Mouse (Mus musculus) limb, embryonic 15.5 days (tissue): ENCODE measurements at regions not wholly inside any gene's neighbourhood (a gene's known extent, or its start where the extent isn't known, plus 50 kb on each side); places are given as distances from the start of the nearest gene placed in this dataset.

ENCODE experiments used
- ATAC-seq: fragments of 200-750 bp; cut with Nextera tagmentation; 2 replicates; pipeline ENCODE4 v1.8.0; 2017; ENCODE audit warnings: low read depth, moderate TSS enrichment; ENCODE audit not compliant: insufficient number of reproducible peaks, low FRiP score, low TSS enrichment
- H3K27ac ChIP-seq: fragments of 300-500 bp; sonication (generic); 2 replicates; pipeline ENCODE4 v1.5.1; 2015; ENCODE audit warnings: moderate library complexity, mild to moderate bottlenecking, inconsistent platforms
- H3K27me3 ChIP-seq: fragments of 300-500 bp; sonication (generic); 2 replicates; pipeline ENCODE4 v1.6.1; 2015; ENCODE audit warnings: inconsistent platforms
- H3K36me3 ChIP-seq: fragments of 300-500 bp; sonication (generic); 2 replicates; pipeline ENCODE4 v1.6.1; 2015; ENCODE audit warnings: inconsistent platforms
- H3K4me1 ChIP-seq: fragments of 300-500 bp; sonication (generic); 2 replicates; pipeline ENCODE4 v1.6.1; 2015; ENCODE audit warnings: inconsistent platforms
- H3K4me2 ChIP-seq: fragments of 300-500 bp; sonication (generic); 2 replicates; pipeline ENCODE4 v1.6.1; 2015; ENCODE audit warnings: mild to moderate bottlenecking, inconsistent platforms
- H3K4me3 ChIP-seq: fragments of 300-500 bp; sonication (generic); 2 replicates; pipeline ENCODE4 v1.5.1; 2015; ENCODE audit warnings: mild to moderate bottlenecking, inconsistent platforms
- H3K9ac ChIP-seq: fragments of 300-500 bp; sonication (generic); 2 replicates; pipeline ENCODE4 v1.6.1; 2015; ENCODE audit warnings: inconsistent platforms
- H3K9me3 ChIP-seq: fragments of 300-500 bp; sonication (generic); 2 replicates; pipeline ENCODE4 v1.6.1; 2016; ENCODE audit warnings: inconsistent platforms
- WGBS: fragments of 180-500 bp; shearing (Covaris S2); methylation state at CpG from one replicate; pipeline ENCODE4 v1.1.7; 2015; 5-methylcytosine and 5-hydroxymethylcytosine counted together

DNA sequence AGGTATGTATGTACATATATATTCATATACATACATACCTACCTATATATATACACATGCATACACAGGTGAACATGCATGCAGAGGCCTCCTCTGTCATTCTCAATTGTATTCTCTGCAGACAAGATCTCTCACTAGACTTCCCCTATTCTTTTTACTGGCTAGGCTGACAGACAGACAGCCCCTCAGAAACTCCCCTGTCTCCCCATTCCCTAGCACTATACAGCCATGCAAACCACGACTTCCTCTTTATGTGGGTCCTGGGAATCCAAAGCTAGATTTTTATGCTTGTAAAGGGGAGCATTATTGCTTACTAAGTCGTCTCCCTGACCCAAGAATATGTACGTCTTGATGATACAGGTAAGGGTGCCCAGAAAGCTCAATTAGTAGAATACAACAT is 86.9 kb downstream of the Fam124b start:
- Histone ChIP-seq H3K4me2 (no peak overlapping the region), H3K9me3 (no peaks in the 10 kb centered on the region), H3K4me3 (no peak overlapping the region), H3K9ac (no peak overlapping the region), H3K4me1 (no peaks in the 10 kb centered on the region), H3K36me3 (no peaks in the 10 kb centered on the region), H3K27ac (no peak overlapping the region), H3K27me3 (no peaks in the 10 kb centered on the region)
- no peak for ATAC-seq
- 42% methylated on average over 3 of the region's 3 CpGs for WGBS

DNA sequence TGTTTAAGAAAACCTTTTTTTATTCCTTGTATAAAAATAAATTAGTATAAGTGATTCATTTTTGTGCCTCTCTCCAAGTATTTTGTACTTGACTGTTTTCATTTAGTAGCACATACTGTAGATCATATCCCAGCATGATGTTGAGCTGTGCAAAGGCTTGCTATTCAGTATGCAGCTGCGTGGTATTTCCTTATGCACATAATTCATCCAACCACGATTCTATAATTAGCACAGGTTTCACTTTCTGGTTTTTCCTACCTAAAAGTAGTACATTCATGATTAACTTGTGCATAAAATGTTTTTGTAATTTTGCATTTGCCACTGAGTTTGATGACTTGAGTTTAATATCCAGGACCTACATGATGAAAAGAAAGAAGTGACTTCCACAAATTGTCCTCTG is 94.3 kb downstream of the Fam124b start:
- WGBS: 75% methylated on average over 2 of the region's 2 CpGs
- Histone ChIP-seq H3K36me3 (no peaks in the 10 kb centered on the region), H3K9ac (no peak overlapping the region), H3K27me3 (no peaks in the 10 kb centered on the region), H3K4me2 (no peak overlapping the region), H3K9me3 (no peaks in the 10 kb centered on the region), H3K4me3 (no peak overlapping the region), H3K4me1 (no peaks in the 10 kb centered on the region), H3K27ac (no peak overlapping the region)
- ATAC-seq: no peak

DNA sequence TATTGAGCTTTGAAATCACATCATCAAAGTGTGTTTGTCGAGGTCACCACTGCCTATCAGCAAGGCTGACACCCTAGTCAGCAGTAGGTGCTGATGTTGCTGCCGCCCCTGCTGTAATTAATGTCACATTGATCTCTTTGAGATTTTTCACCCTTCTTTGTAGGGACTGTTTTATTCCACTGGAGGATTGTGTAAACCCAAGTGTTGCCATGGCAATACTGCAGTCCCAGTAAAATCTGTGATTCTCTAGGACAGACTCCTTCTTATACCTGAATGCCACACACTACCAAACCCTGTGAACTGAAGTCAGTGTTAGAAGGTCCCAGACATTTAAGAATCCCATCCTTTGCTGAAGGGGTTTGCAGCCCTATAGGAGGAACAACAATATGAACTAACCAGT is 102.4 kb downstream of the Fam124b start:
- no peaks in the 10 kb centered on the region for H3K27me3 ChIP-seq
- H3K9ac ChIP-seq: no peak overlapping the region
- H3K4me3 ChIP-seq: no peak overlapping the region
- no peak for ATAC-seq
- no peaks in the 10 kb centered on the region for H3K36me3 ChIP-seq
- no peak overlapping the region for H3K4me2 ChIP-seq
- 76% methylated on average over 2 of the region's 2 CpGs for WGBS
- H3K4me1 ChIP-seq: no peaks in the 10 kb centered on the region
- H3K9me3 ChIP-seq: no peaks in the 10 kb centered on the region
- no peak overlapping the region for H3K27ac ChIP-seq

DNA sequence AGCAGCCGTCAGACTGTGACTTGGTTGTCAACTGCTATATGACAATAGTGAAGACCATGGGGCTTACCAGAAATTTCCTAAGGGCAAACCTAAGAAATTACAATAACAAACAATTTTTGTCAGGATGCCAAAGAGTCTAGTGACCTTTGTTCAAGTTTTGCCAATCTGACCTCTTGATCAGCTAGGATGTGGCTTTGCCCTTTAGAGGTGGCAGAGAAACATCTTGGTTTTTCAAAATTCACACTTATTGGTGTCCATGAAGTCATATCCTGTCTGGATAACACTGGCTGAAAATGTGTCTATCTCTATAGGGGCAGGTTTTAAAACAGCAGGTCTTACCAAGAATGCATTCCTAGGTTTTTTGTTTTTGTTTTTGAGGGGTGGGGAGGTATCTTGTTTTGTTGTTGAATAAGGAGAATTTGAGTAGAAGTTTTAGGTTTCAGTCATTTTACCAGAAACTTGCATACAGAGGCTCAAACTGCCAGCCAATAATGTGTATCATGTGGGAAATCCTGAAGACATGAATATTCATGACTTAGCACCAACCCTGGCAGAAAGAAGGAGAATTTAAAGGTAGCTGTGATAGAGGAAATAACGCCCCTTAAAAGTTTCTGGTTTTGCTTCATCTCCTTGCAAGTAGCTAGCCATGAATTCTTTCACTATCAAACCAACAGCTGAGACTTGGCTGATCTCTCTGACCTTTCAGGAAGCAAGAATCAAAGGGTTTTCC is 110.4 kb downstream of the Fam124b start:
- Histone ChIP-seq H3K4me3 (no peak overlapping the region), H3K27ac (no peak overlapping the region), H3K4me1 (no peaks in the 10 kb centered on the region), H3K36me3 (no peaks in the 10 kb centered on the region), H3K27me3 (no peaks in the 10 kb centered on the region), H3K9me3 (no peaks in the 10 kb centered on the region), H3K9ac (no peak overlapping the region), H3K4me2 (no peak overlapping the region)
- 71% methylated on average over 2 of the region's 2 CpGs for WGBS
- ATAC-seq: no peak

DNA sequence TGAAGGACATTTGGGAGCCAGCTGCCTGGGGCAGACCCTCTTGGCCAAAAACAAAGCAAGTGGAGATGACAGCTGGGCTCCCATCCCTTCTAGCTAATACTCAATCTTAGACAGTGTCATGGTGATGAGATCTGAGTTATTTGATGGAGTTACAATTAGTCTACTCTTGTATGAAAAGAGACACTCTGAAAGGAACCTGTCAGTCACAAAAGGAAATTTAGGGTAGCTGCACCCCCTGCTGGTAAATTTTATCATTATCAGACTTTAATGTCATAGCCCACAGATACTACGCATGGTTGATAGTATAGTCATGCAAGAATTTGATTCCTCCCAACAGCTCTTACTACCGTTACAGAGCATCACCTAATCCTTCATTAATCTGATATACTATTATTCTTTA is 112.0 kb downstream of the Fam124b start:
- whole genome bisulfite sequencing: 67% methylated on average over 2 of the region's 2 CpGs
- H3K9me3 ChIP-seq: no peaks in the 10 kb centered on the region
- H3K9ac ChIP-seq: no peak overlapping the region
- H3K36me3 ChIP-seq: no peaks in the 10 kb centered on the region
- no peak overlapping the region for H3K4me2 ChIP-seq
- H3K27ac ChIP-seq: no peak overlapping the region
- H3K27me3 ChIP-seq: no peaks in the 10 kb centered on the region
- H3K4me1 ChIP-seq: no peaks in the 10 kb centered on the region
- no peak for ATAC-seq
- no peak overlapping the region for H3K4me3 ChIP-seq

DNA sequence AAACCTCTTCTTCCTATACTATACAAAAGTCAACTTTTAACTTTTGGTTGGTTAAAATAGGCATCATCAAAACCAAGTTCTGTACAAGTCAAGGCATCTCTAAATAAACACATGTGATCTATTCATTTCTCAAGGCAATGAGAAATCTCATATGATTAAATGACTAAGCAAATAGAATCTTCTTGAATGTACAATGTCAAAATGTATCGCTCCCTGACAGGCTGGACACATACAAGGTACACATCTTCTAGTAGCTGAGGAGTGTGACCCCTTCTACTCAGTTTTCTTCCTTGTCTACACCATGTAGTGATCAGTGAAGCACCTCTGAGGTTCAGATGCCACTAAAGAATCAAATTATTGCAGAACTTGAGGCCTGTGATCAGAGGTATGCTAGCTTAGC is 120.0 kb downstream of the Fam124b start:
- H3K4me1 ChIP-seq: no peaks in the 10 kb centered on the region
- H3K4me2 ChIP-seq: no peak overlapping the region
- no peaks in the 10 kb centered on the region for H3K27me3 ChIP-seq
- H3K36me3 ChIP-seq: no peaks in the 10 kb centered on the region
- no peak overlapping the region for H3K9ac ChIP-seq
- H3K9me3 ChIP-seq: no peaks in the 10 kb centered on the region
- no peak overlapping the region for H3K27ac ChIP-seq
- H3K4me3 ChIP-seq: no peak overlapping the region
- WGBS: 96% methylated on average over 1 of the region's 1 CpGs
- no peak for ATAC-seq

DNA sequence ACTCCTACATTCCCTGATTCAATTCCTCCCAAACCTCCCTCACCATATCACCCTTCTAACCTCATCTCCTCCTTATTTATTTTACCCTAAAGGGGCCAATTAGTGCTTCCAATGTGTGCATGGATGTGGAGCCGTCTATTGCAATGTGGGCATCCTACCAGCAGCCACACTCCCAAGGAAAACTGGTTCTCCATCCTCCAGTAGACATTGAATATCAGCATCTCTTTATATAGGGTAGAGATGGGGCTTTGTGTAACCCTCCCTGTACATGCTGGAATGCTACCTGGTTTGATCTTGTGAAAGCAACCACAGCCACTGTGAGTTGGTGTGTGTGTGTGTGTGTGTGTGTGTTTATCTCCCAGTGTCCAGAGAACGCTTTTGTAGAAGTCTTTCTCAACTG is 126.5 kb downstream of the Fam124b start:
- H3K9ac ChIP-seq: no peak overlapping the region
- no peaks in the 10 kb centered on the region for H3K36me3 ChIP-seq
- H3K27me3 ChIP-seq: no peaks in the 10 kb centered on the region
- no peak overlapping the region for H3K27ac ChIP-seq
- no peaks in the 10 kb centered on the region for H3K4me1 ChIP-seq
- H3K4me3 ChIP-seq: no peak overlapping the region
- no peak overlapping the region for H3K4me2 ChIP-seq
- H3K9me3 ChIP-seq: no peaks in the 10 kb centered on the region
- WGBS: 74% methylated on average over 2 of the region's 2 CpGs
- no peak for ATAC-seq

DNA sequence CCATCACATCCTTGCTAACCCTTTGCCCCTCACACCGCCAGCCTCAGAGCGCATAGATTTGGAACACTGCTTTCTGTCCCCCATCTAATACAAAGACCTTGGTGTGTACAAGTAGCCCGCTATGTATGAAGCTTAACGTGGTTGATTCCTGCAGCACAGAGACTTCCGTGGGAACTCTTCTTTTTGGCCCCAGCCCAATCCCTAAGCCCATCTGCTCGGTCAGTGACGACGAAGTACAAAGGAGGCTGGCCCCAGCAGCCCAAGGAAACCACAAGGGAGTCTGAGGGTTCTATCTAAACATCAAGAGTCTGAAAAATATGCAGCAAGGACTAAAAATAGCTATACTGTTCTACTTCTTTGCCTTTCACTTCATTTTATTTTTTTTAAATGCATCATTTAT is 126.9 kb downstream of the Fam124b start:
- Histone ChIP-seq H3K9ac (no peak overlapping the region), H3K36me3 (no peaks in the 10 kb centered on the region), H3K4me2 (no peak overlapping the region), H3K27me3 (no peaks in the 10 kb centered on the region), H3K27ac (no peak overlapping the region), H3K4me3 (no peak overlapping the region), H3K4me1 (no peaks in the 10 kb centered on the region), H3K9me3 (no peaks in the 10 kb centered on the region)
- ATAC-seq: no peak
- 79% methylated on average over 8 of the region's 8 CpGs for WGBS

DNA sequence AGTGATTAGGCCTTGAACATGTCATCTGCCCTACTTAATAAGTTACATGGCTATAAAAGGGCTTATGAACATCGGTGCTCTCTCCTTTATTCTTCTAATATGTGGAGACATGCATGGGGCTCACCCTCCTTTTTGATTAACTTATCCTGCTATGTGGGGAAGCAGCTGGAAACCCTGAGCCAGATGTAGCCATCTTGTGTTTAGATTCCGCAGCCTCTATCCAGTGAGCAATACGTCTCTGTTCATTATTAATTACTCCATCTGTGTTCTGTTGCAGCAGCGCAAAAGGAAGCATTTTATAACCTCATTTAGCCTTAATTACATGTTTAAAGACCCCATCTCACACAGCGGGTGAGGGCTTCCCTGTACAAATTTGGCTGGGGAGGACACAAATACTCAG is 129.6 kb downstream of the Fam124b start:
- H3K27me3 ChIP-seq: no peaks in the 10 kb centered on the region
- no peak overlapping the region for H3K27ac ChIP-seq
- H3K9me3 ChIP-seq: no peaks in the 10 kb centered on the region
- no peak overlapping the region for H3K4me2 ChIP-seq
- H3K4me1 ChIP-seq: no peaks in the 10 kb centered on the region
- no peak overlapping the region for H3K9ac ChIP-seq
- WGBS: 38% methylated on average over 5 of the region's 5 CpGs
- no peak overlapping the region for H3K4me3 ChIP-seq
- no peaks in the 10 kb centered on the region for H3K36me3 ChIP-seq
- no peak for ATAC-seq

DNA sequence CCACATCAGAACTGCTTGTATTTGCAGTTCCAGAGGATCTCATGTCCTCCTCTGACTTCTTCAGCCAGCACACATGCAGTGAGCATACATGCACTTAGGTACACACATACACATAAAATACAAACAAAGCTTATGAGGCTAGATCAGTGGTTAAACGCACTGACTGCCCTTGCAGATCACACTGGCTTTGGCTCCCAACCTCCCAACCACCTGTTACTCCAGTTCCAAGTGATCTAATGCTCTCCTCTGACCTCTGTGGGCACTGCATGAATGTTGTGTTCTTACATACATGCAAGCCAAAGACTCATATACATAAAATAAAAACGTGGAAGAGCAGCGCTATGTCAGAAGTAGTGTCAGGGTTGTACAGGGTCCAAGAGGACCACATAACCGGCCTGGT is 141.9 kb downstream of the Fam124b start:
- ATAC-seq: no peak
- no peak overlapping the region for H3K4me3 ChIP-seq
- no peaks in the 10 kb centered on the region for H3K27me3 ChIP-seq
- no peak overlapping the region for H3K9ac ChIP-seq
- H3K36me3 ChIP-seq: no peaks in the 10 kb centered on the region
- no peaks in the 10 kb centered on the region for H3K9me3 ChIP-seq
- H3K4me1 ChIP-seq: no peaks in the 10 kb centered on the region
- WGBS: 83% methylated on average over 4 of the region's 4 CpGs
- no peak overlapping the region for H3K4me2 ChIP-seq
- no peak overlapping the region for H3K27ac ChIP-seq

DNA sequence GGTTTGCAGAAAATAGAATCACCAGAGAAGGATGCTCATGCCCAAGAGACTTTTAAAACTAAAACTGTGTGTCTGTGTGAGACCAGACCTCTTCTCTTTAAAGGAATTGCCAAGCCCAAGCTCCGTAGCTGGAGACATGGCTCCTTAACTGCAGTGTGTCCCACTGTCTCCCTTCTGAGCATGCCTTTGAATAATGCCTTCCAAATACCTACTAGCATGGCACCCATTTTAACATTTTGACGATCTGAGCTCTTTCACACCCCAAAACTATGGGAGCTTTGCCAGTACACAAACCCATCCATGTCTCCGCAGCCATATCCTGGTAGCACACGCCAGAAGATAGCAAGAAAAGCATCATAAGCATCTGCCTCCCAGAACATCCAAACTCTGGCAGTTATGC is 143.9 kb downstream of the Fam124b start:
- no peaks in the 10 kb centered on the region for H3K9me3 ChIP-seq
- H3K36me3 ChIP-seq: no peaks in the 10 kb centered on the region
- H3K27ac ChIP-seq: no peak overlapping the region
- H3K4me1 ChIP-seq: no peaks in the 10 kb centered on the region
- H3K4me2 ChIP-seq: no peak overlapping the region
- H3K27me3 ChIP-seq: no peaks in the 10 kb centered on the region
- H3K4me3 ChIP-seq: no peak overlapping the region
- ATAC-seq: no peak
- no peak overlapping the region for H3K9ac ChIP-seq
- 82% methylated on average over 4 of the region's 4 CpGs for WGBS

DNA sequence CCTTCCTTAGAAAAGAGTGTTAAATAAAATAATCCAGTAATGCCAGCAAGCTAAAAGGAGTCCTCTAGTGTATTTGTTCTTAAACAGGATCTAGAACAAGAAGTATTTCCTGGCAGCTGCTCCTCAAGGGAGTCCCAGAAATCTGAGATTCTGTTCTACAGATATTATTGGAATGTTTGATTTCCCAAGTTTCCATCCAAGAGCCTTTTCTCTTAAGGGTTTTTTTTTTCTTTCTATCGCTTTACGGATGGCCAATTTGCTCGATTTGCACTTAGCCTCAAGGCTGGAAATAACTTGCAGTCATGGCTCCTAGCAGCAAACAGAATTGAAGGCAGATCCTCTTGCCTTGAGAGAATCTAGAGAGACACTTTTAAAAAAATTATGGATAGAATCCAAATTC is 144.3 kb downstream of the Fam124b start:
- Histone ChIP-seq H3K4me1 (no peaks in the 10 kb centered on the region), H3K9me3 (no peaks in the 10 kb centered on the region), H3K4me2 (no peak overlapping the region), H3K27ac (no peak overlapping the region), H3K27me3 (no peaks in the 10 kb centered on the region), H3K4me3 (no peak overlapping the region), H3K9ac (no peak overlapping the region), H3K36me3 (no peaks in the 10 kb centered on the region)
- ATAC-seq: no peak
- WGBS: 40% methylated on average over 3 of the region's 3 CpGs

DNA sequence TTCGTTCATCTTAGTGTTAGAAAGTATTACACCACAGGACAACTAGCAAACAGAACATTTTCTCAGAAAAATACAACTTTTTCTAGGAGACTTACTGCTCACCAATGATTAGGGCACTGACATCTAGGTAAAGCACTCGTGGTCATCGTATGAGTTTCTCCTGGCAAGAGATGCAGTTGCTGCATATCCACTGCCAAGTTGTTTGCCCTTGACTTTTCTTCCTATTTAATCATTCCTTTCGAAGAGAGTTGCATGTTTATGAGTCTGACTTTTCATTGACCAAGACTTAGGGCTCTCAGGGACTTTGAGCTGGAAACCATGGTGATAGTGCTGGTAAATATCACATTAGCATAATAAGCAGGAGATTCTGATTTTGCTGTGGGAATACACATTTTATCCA is 149.1 kb downstream of the Fam124b start:
- Histone ChIP-seq H3K27me3 (no peaks in the 10 kb centered on the region), H3K27ac (no peak overlapping the region), H3K36me3 (no peaks in the 10 kb centered on the region), H3K4me1 (no peaks in the 10 kb centered on the region), H3K9me3 (no peaks in the 10 kb centered on the region), H3K9ac (no peak overlapping the region), H3K4me3 (no peak overlapping the region), H3K4me2 (no peak overlapping the region)
- WGBS: 71% methylated on average over 4 of the region's 4 CpGs
- ATAC-seq: no peak
